Comparison of ENCODE assay signal across 9 mouse cellular contexts in genomic region chr10:87586696-87587095, GRCm38 (mm10).
DNase-seq lines count a peak whose midpoint lies in the region; ATAC-seq and TF ChIP-seq lines count a peak whose summit lies in the region.
"Had no signal": no experiment of that assay in that cellular context is flagged by ENCODE, and none has a peak within 500 bp of the region (broad histone marks: within the 10 kb centered on the region; RNA-seq: fewer than 3 reads in every experiment).

No protein-coding gene starts in this region.

- ATAC-seq in forebrain, postnatal 0 days: no peak
- no peak for ATAC-seq in midbrain, embryonic 11.5 days (ENCODE audit: low FRiP score)
- no peak for ATAC-seq in midbrain, embryonic 13.5 days

- intact Hi-C loops in left cerebral cortex, postnatal 14 days (cut with DNase I): no loop called here

- TF ChIP-seq CTCF in forebrain, postnatal 0 days (IDR thresholded peaks at IDR 0.05; ENCODE audit: low read depth): no peak

- no peaks in the 10 kb centered on the region for H3K36me3 ChIP-seq in forebrain, embryonic 10.5 days (replicated peaks)
- no peaks in the 10 kb centered on the region for H3K36me3 ChIP-seq in forebrain, postnatal 0 days (ENCODE audit: insufficient read depth)
- H3K36me3 ChIP-seq in midbrain, embryonic 11.5 days (ENCODE audit: control insufficient read depth, insufficient read depth, low read length): no peaks in the 10 kb centered on the region
- no peaks in the 10 kb centered on the region for H3K36me3 ChIP-seq in midbrain, embryonic 13.5 days
- H3K36me3 ChIP-seq: limb, embryonic 15.5 days had no signal

- H3K27ac ChIP-seq in forebrain, embryonic 10.5 days: no peak overlapping the region
- no peak overlapping the region for H3K27ac ChIP-seq in forebrain, postnatal 0 days (ENCODE audit: low read depth, low read length)
- no peak overlapping the region for H3K27ac ChIP-seq in midbrain, embryonic 11.5 days (ENCODE audit: low read depth, low read length)
- no peak overlapping the region for H3K27ac ChIP-seq in midbrain, embryonic 13.5 days
- H3K27ac ChIP-seq: limb, embryonic 15.5 days had no signal

- no peaks in the 10 kb centered on the region for H3K9me3 ChIP-seq in forebrain, embryonic 10.5 days
- H3K9me3 ChIP-seq in forebrain, postnatal 0 days (ENCODE audit: low read length): no peaks in the 10 kb centered on the region
- H3K9me3 ChIP-seq in midbrain, embryonic 11.5 days (ENCODE audit: control insufficient read depth, low read length): no peaks in the 10 kb centered on the region
- H3K9me3 ChIP-seq in midbrain, embryonic 13.5 days: no peaks in the 10 kb centered on the region; the same call in 1 of the 2 replicates
- H3K9me3 ChIP-seq: limb, embryonic 15.5 days had no signal

- H3K4me2 ChIP-seq in forebrain, postnatal 0 days (ENCODE audit: low read depth): no peak overlapping the region
- H3K4me2 ChIP-seq in midbrain, embryonic 11.5 days: no peak overlapping the region
- no peak overlapping the region for H3K4me2 ChIP-seq in midbrain, embryonic 13.5 days (replicated peaks)
- H3K4me2 ChIP-seq: limb, embryonic 15.5 days had no signal

- DNase-seq in forebrain, embryonic 10.5 days (ENCODE audit: extremely low spot score, low spot score): peak; percentile 24
- no peak for DNase-seq in forebrain, postnatal 0 days
- peak; percentile 86 for DNase-seq in midbrain, embryonic 11.5 days (ENCODE audit: low spot score, missing footprints)
- DNase-seq in embryo, embryonic 11 days: peak; percentile 70
- DNase-seq in ovary, postnatal 14 days (ENCODE audit: low spot score): peak; percentile 29
- DNase-seq in left cerebral cortex, postnatal 14 days (ENCODE audit: low spot score in 2 of 2): no peak
- DNase-seq in MN1 (ENCODE audit: low spot score): no peak

- 78% methylated on average over 1 of the region's 1 CpGs for WGBS in forebrain, embryonic 10.5 days
- WGBS in forebrain, postnatal 0 days: 82% methylated on average over 1 of the region's 1 CpGs
- 86% methylated on average over 1 of the region's 1 CpGs for WGBS in midbrain, embryonic 11.5 days
- WGBS in midbrain, embryonic 13.5 days: 80% methylated on average over 1 of the region's 1 CpGs

- H3K4me1 ChIP-seq in forebrain, embryonic 10.5 days: no peaks in the 10 kb centered on the region
- no peaks in the 10 kb centered on the region for H3K4me1 ChIP-seq in forebrain, postnatal 0 days (ENCODE audit: insufficient read depth)
- no peaks in the 10 kb centered on the region for H3K4me1 ChIP-seq in midbrain, embryonic 11.5 days (ENCODE audit: control insufficient read depth, insufficient read depth, low read length)
- no peaks in the 10 kb centered on the region for H3K4me1 ChIP-seq in midbrain, embryonic 13.5 days (replicated peaks)
- H3K4me1 ChIP-seq: limb, embryonic 15.5 days had no signal

- no peaks in the 10 kb centered on the region for H3K27me3 ChIP-seq in forebrain, embryonic 10.5 days (ENCODE audit: poor library complexity, severe bottlenecking)
- H3K27me3 ChIP-seq in forebrain, postnatal 0 days (ENCODE audit: insufficient read depth, low read length): no peaks in the 10 kb centered on the region
- no peaks in the 10 kb centered on the region for H3K27me3 ChIP-seq in midbrain, embryonic 11.5 days (ENCODE audit: control insufficient read depth, insufficient read depth, low read length)
- no peaks in the 10 kb centered on the region for H3K27me3 ChIP-seq in midbrain, embryonic 13.5 days
- H3K27me3 ChIP-seq: limb, embryonic 15.5 days had no signal

- no peak overlapping the region for H3K9ac ChIP-seq in forebrain, postnatal 0 days
- H3K9ac ChIP-seq in midbrain, embryonic 11.5 days (ENCODE audit: low read length): no peak overlapping the region
- no peak overlapping the region for H3K9ac ChIP-seq in midbrain, embryonic 13.5 days (replicated peaks)
- H3K9ac ChIP-seq: limb, embryonic 15.5 days had no signal

- no peak overlapping the region for H3K4me3 ChIP-seq in forebrain, embryonic 10.5 days
- no peak overlapping the region for H3K4me3 ChIP-seq in forebrain, postnatal 0 days (ENCODE audit: low read depth, low read length)
- no peak overlapping the region for H3K4me3 ChIP-seq in midbrain, embryonic 11.5 days (ENCODE audit: low read depth, low read length)
- H3K4me3 ChIP-seq in midbrain, embryonic 13.5 days (replicated peaks): no peak overlapping the region
- H3K4me3 ChIP-seq: limb, embryonic 15.5 days had no signal

Comparison
In these comparisons a context has a peak if more than half of its experiments do, and no peak if none do; other contexts are left out.
1. DNase-seq: peak in forebrain, embryonic 10.5 days (single experiment), midbrain, embryonic 11.5 days (single experiment), embryo, embryonic 11 days (single experiment) and ovary, postnatal 14 days (single experiment); none in forebrain, postnatal 0 days (single experiment), left cerebral cortex, postnatal 14 days (0 of 2) and MN1 (single experiment).